Mouse (Mus musculus): ENCODE data around the gene Nell1. TPM values are rescaled to one million over a fixed set of nuclear protein-coding genes. Genes with fewer than 3 reads are reported as not detected.
A peak's percentile ranks its signal among the peaks of the same experiment; 100 is the strongest.

The Nell1 gene
- polyA plus RNA-seq, 1 experiment from 2014 or later, result 12.8 TPM

DNA sequence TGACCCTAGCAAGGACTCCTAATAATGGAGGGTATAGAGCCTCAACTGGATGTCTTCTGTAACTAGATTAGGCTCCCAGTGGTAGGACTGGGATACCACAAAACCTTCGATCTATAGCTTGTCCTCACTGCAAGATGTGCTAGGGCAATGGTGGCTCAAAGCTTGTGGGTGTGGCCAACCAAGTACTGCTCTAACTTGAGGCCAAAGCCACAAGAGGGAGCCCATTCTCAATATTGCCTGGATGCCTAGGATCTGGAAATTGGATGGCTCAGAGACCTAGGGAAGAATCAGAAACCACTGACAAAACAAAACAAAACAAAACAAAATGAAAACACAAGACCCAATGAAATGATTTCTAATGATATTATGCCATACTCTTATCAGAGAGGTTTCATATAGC, 809.0 kb downstream of the Nell1 start:
- no peaks in the 10 kb centered on the region for H3K27me3 ChIP-seq (replicated peaks; ENCODE audit: control insufficient read depth, insufficient read depth, low read length)
- H3K9ac ChIP-seq (ENCODE audit: low read depth, low read length), result no peak overlapping the region
- no peak overlapping the region for H3K4me3 ChIP-seq (ENCODE audit: low read depth, low read length)
- no peak overlapping the region for H3K4me2 ChIP-seq (ENCODE audit: low read depth, low read length)
- ATAC-seq (ENCODE audit: low read depth) (no peak), DNase-seq (ENCODE audit: low spot score) (peak; percentile 41)
- no peaks in the 10 kb centered on the region for H3K4me1 ChIP-seq (ENCODE audit: control insufficient read depth, insufficient read depth, low read length)
- H3K9me3 ChIP-seq (ENCODE audit: control insufficient read depth, low read length), result no peaks in the 10 kb centered on the region
- WGBS, result 83% methylated on average over 1 of the region's 1 CpGs
- H3K27ac ChIP-seq (replicated peaks; ENCODE audit: low read depth, low read length), result no peak overlapping the region
- H3K36me3 ChIP-seq (ENCODE audit: control insufficient read depth, insufficient read depth, low read length), result no peaks in the 10 kb centered on the region

GRCm38 (mm10) chr7:50826180-50826579, 851.5 kb downstream of the Nell1 start:
- Histone ChIP-seq H3K4me3 (ENCODE audit: low read depth, low read length) (no peak overlapping the region), H3K4me2 (ENCODE audit: low read depth, low read length) (no peak overlapping the region), H3K36me3 (ENCODE audit: control insufficient read depth, insufficient read depth, low read length) (no peaks in the 10 kb centered on the region), H3K9ac (ENCODE audit: low read depth, low read length) (no peak overlapping the region), H3K27me3 (replicated peaks; ENCODE audit: control insufficient read depth, insufficient read depth, low read length) (no peaks in the 10 kb centered on the region), H3K9me3 (ENCODE audit: control insufficient read depth, low read length) (no peaks in the 10 kb centered on the region), H3K27ac (replicated peaks; ENCODE audit: low read depth, low read length) (no peak overlapping the region), H3K4me1 (ENCODE audit: control insufficient read depth, insufficient read depth, low read length) (no peaks in the 10 kb centered on the region)
- 38% methylated on average over 7 of the region's 7 CpGs for WGBS
- DNase-seq (ENCODE audit: low spot score) (no peak), ATAC-seq (ENCODE audit: low read depth) (no peak)

DNA sequence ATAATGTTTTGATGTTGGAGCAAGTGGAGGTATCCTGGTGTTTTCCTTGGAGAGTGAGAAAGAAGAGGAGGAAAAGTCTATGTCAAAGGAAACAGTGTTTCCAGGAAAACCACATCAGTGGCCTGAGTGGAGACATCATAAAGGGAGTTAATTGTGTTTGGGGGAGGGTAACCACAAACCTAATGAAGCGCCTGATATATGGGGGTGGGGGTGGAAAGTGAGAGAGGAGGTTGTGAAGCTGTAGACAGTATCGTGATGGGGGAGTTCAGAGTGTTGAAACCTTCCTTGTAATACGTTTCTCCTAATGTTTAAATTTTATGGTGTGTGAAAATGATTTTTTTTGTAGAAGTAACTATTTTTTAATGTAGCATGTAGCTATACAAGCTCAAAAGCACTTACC, 858.1 kb downstream of the Nell1 start:
- ATAC-seq (ENCODE audit: low read depth), result no peak
- Histone ChIP-seq H3K4me1 (ENCODE audit: control insufficient read depth, insufficient read depth, low read length) (no peaks in the 10 kb centered on the region), H3K36me3 (ENCODE audit: control insufficient read depth, insufficient read depth, low read length) (no peaks in the 10 kb centered on the region), H3K27me3 (replicated peaks; ENCODE audit: control insufficient read depth, insufficient read depth, low read length) (no peaks in the 10 kb centered on the region), H3K27ac (replicated peaks; ENCODE audit: low read depth, low read length) (no peak overlapping the region), H3K4me2 (ENCODE audit: low read depth, low read length) (no peak overlapping the region), H3K9me3 (ENCODE audit: control insufficient read depth, low read length) (0 out of 2 replicates have a peak, but pooled peaks cover 3% of the 10 kb centered on the region), H3K4me3 (ENCODE audit: low read depth, low read length) (no peak overlapping the region), H3K9ac (ENCODE audit: low read depth, low read length) (no peak overlapping the region)
- DNase-seq (ENCODE audit: low spot score), result no peak
- 40% methylated on average over 3 of the region's 3 CpGs for WGBS

DNA sequence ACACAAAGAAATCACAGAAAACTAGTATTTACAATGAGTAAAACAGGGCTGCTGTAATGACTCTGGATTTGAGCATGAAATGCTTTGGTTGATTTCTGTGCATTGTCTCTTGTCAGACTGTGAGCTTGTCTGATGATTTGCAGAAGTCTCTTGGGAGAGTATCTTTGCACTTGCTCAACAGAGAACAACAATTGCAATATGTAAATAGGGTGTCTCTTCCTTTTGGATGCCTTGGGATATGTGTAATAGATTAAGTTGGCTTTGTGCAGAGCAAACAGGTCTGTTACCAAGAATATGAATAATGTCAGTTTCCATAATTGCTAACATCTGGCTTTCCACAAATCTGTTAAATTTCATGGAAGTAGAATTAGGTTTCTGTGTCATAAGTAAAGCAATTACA, 868.0 kb downstream of the Nell1 start:
- H3K9me3 ChIP-seq (ENCODE audit: control insufficient read depth, low read length), result no peaks in the 10 kb centered on the region
- H3K4me1 ChIP-seq (ENCODE audit: control insufficient read depth, insufficient read depth, low read length), result 0 out of 2 replicates have a peak, but pooled peaks cover 2% of the 10 kb centered on the region
- peak; percentile 80 for DNase-seq (ENCODE audit: low spot score)
- no peak overlapping the region for H3K27ac ChIP-seq (replicated peaks; ENCODE audit: low read depth, low read length)
- no peaks in the 10 kb centered on the region for H3K36me3 ChIP-seq (ENCODE audit: control insufficient read depth, insufficient read depth, low read length)
- no peak overlapping the region for H3K4me2 ChIP-seq (ENCODE audit: low read depth, low read length)
- no peak overlapping the region for H3K9ac ChIP-seq (ENCODE audit: low read depth, low read length)
- no peak overlapping the region for H3K4me3 ChIP-seq (ENCODE audit: low read depth, low read length)
- peak; percentile 82; the same call in 1 of the 2 replicates for ATAC-seq (ENCODE audit: low read depth)
- no peaks in the 10 kb centered on the region for H3K27me3 ChIP-seq (replicated peaks; ENCODE audit: control insufficient read depth, insufficient read depth, low read length)

GRCm38 (mm10) chr7:50847921-50848320, 873.3 kb downstream of the Nell1 start:
- Histone ChIP-seq H3K4me1 (ENCODE audit: control insufficient read depth, insufficient read depth, low read length) (no peaks in the 10 kb centered on the region), H3K27me3 (replicated peaks; ENCODE audit: control insufficient read depth, insufficient read depth, low read length) (no peaks in the 10 kb centered on the region), H3K4me3 (ENCODE audit: low read depth, low read length) (no peak overlapping the region), H3K4me2 (ENCODE audit: low read depth, low read length) (no peak overlapping the region), H3K27ac (replicated peaks; ENCODE audit: low read depth, low read length) (no peak overlapping the region), H3K9ac (ENCODE audit: low read depth, low read length) (no peak overlapping the region), H3K36me3 (ENCODE audit: control insufficient read depth, insufficient read depth, low read length) (no peaks in the 10 kb centered on the region), H3K9me3 (ENCODE audit: control insufficient read depth, low read length) (no peaks in the 10 kb centered on the region)
- no peak for ATAC-seq (ENCODE audit: low read depth)
- 72% methylated on average over 1 of the region's 1 CpGs for whole genome bisulfite sequencing
- no peak for DNase-seq (ENCODE audit: low spot score)

GRCm38 (mm10) chr7:50850271-50850670, 875.6 kb downstream of the Nell1 start:
- no peak for DNase-seq (ENCODE audit: low spot score)
- no peak overlapping the region for H3K4me3 ChIP-seq (ENCODE audit: low read depth, low read length)
- H3K4me1 ChIP-seq (ENCODE audit: control insufficient read depth, insufficient read depth, low read length), result no peaks in the 10 kb centered on the region
- no peak overlapping the region for H3K27ac ChIP-seq (replicated peaks; ENCODE audit: low read depth, low read length)
- no peak overlapping the region for H3K9ac ChIP-seq (ENCODE audit: low read depth, low read length)
- ATAC-seq (ENCODE audit: low read depth), result no peak
- no peaks in the 10 kb centered on the region for H3K27me3 ChIP-seq (replicated peaks; ENCODE audit: control insufficient read depth, insufficient read depth, low read length)
- no peaks in the 10 kb centered on the region for H3K9me3 ChIP-seq (ENCODE audit: control insufficient read depth, low read length)
- no peak overlapping the region for H3K4me2 ChIP-seq (ENCODE audit: low read depth, low read length)
- no peaks in the 10 kb centered on the region for H3K36me3 ChIP-seq (ENCODE audit: control insufficient read depth, insufficient read depth, low read length)
- 71% methylated on average over 1 of the region's 1 CpGs for WGBS

DNA sequence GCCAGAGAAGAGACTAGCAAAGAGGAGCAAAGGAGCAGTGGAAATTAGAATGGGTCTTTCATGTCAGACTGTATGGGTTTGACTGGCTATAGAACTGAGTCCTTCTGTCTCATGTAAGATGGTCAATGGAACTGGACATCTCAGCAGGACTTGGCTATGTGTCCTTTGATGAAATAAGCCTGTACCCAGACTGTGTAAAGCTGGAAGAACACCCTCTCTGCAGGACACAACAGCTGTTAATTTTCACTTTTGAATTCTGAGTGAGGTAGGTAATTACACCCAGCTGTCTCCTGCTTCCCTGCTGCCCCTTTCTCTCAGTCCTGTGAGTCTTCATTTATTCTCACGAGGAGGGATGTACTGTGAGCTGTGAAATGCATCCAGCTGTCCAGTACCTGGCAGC, 895.5 kb downstream of the Nell1 start:
- Histone ChIP-seq H3K4me2 (ENCODE audit: low read depth, low read length) (no peak overlapping the region), H3K27me3 (replicated peaks; ENCODE audit: control insufficient read depth, insufficient read depth, low read length) (no peaks in the 10 kb centered on the region), H3K9ac (ENCODE audit: low read depth, low read length) (no peak overlapping the region), H3K4me3 (ENCODE audit: low read depth, low read length) (no peak overlapping the region), H3K4me1 (ENCODE audit: control insufficient read depth, insufficient read depth, low read length) (no peaks in the 10 kb centered on the region), H3K27ac (replicated peaks; ENCODE audit: low read depth, low read length) (no peak overlapping the region), H3K9me3 (ENCODE audit: control insufficient read depth, low read length) (no peaks in the 10 kb centered on the region), H3K36me3 (ENCODE audit: control insufficient read depth, insufficient read depth, low read length) (no peaks in the 10 kb centered on the region)
- DNase-seq (ENCODE audit: low spot score) (no peak), ATAC-seq (ENCODE audit: low read depth) (no peak; the same call in 1 of the 2 replicates)
- WGBS, result 13% methylated on average over 1 of the region's 1 CpGs

GRCm38 (mm10) chr7:50887625-50888024, 913.0 kb downstream of the Nell1 start:
- H3K27ac ChIP-seq (replicated peaks; ENCODE audit: low read depth, low read length), result no peak overlapping the region
- no peak overlapping the region for H3K4me2 ChIP-seq (ENCODE audit: low read depth, low read length)
- H3K9me3 ChIP-seq (ENCODE audit: control insufficient read depth, low read length), result no peaks in the 10 kb centered on the region
- no peaks in the 10 kb centered on the region for H3K27me3 ChIP-seq (replicated peaks; ENCODE audit: control insufficient read depth, insufficient read depth, low read length)
- ATAC-seq (ENCODE audit: low read depth) (no peak), DNase-seq (ENCODE audit: low spot score) (peak; percentile 33)
- H3K4me3 ChIP-seq (ENCODE audit: low read depth, low read length), result no peak overlapping the region
- no peak overlapping the region for H3K9ac ChIP-seq (ENCODE audit: low read depth, low read length)
- no peaks in the 10 kb centered on the region for H3K36me3 ChIP-seq (ENCODE audit: control insufficient read depth, insufficient read depth, low read length)
- H3K4me1 ChIP-seq (ENCODE audit: control insufficient read depth, insufficient read depth, low read length), result no peaks in the 10 kb centered on the region
- WGBS, result 47% methylated on average over 3 of the region's 3 CpGs

- 29% methylated on average over 6 of the region's 6 CpGs for WGBS
- ATAC-seq (ENCODE audit: low read depth) (peak; percentile 82), DNase-seq (ENCODE audit: low spot score) (peak; percentile 84)
- Histone ChIP-seq H3K27me3 (replicated peaks; ENCODE audit: control insufficient read depth, insufficient read depth, low read length) (no peaks in the 10 kb centered on the region), H3K36me3 (ENCODE audit: control insufficient read depth, insufficient read depth, low read length) (no peaks in the 10 kb centered on the region), H3K27ac (replicated peaks; ENCODE audit: low read depth, low read length) (no peak overlapping the region), H3K4me3 (ENCODE audit: low read depth, low read length) (no peak overlapping the region), H3K4me1 (ENCODE audit: control insufficient read depth, insufficient read depth, low read length) (peaks cover 8% of the 10 kb centered on the region; the same call in 1 of the 2 replicates), H3K4me2 (ENCODE audit: low read depth, low read length) (no peak overlapping the region), H3K9ac (ENCODE audit: low read depth, low read length) (no peak overlapping the region), H3K9me3 (ENCODE audit: control insufficient read depth, low read length) (no peaks in the 10 kb centered on the region)
These were observed 925.0 kb downstream of the Nell1 start for GRCm38 (mm10) chr7:50899541-50900088.

Data from embryonic facial prominence, embryonic 14.5 days (tissue).